Mouse (Mus musculus): Measurements from ENCODE around the gene Rsph3b.

GRCm38 (mm10) chr17:6881306-6881705 lies 67.2 kb downstream of the Rsph3b start:
- no peak for TF ChIP-seq CTCF (IDR thresholded peaks at IDR 0.05; ENCODE audit: low read depth, low read length)
- no peak for TF ChIP-seq POLR2A (IDR thresholded peaks at IDR 0.05; ENCODE audit: extremely low read depth, insufficient read depth, low read length)
